Mouse (Mus musculus): ENCODE data around the gene Pbx4.
A peak's percentile ranks its signal among the peaks of the same experiment; 100 is the strongest.

The Pbx4 gene

DNA sequence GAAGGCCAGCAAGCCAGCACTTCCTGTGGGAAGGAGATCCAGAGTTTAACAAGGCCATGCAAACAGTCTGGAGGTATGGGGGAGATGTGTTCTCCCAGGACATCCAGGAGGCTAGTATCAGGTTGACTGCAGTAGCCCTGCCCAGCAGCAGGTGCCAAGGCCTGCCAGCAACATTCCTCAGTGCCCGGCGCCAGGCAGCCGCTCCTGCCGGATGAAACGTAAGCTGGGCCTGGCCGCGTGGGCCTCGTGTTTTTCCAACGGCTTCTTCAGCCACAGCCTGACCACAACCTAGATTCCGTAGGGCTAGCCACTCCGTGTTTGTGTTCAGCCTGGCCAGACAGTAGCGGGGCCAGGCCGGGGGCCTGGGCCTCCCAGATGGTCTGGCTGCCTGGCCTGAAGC, 42.4 kb downstream of the Pbx4 start:
- no peak for DNase-seq (ENCODE audit: low spot score)

DNA sequence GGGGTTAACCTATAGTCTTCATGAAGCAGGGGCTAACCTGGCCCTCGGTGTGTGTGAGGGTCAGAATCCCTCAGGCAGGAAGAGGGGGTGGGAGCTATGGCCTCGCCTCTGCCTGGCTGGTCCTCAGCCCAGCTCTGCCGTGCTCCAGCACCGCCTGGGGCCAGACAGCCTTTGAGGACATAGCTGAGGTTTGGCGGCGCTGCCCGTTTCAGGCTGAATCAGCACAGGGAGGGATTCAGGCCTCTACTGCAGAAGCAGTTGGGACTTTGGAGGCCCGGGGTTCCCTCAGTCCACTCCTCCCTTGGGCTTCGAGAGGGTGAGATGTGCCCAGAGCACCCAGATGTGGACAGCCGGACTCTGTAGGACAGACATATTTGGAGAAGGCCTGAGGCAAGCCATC, 43.8 kb downstream of the Pbx4 start:
- no peak for DNase-seq (ENCODE audit: low spot score)

- no peak for DNase-seq (ENCODE audit: low spot score)
These were observed 44.7 kb downstream of the Pbx4 start for GRCm38 (mm10) chr8:69876967-69877366.

GRCm38 (mm10) chr8:69877396-69877795, 45.1 kb downstream of the Pbx4 start:
- DNase-seq (ENCODE audit: low spot score): no peak

DNA sequence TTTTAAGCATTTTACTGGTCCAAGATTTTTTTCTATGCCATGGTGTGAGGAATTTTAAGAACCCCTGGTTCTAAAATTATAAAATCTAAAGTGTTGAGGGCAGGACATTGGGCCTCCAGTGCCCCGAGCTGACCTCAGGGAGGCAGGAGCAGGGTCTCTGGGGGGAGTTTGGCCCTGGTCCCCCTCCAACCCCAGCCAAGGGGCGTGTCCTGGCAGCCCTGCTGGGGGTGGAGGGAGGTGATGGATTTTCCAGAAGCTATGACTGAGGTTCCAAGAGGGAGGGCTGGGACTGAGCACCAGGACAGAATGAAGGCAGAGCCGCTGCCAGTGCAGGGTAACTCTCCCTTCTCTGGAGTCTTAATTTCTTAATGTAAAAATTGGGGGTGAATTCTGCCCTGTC, 45.7 kb downstream of the Pbx4 start:
- DNase-seq (ENCODE audit: low spot score): no peak

GRCm38 (mm10) chr8:69879678-69880077, 47.4 kb downstream of the Pbx4 start:
- no peak for DNase-seq (ENCODE audit: low spot score)

- DNase-seq (ENCODE audit: low spot score): no peak
These were observed 48.5 kb downstream of the Pbx4 start for GRCm38 (mm10) chr8:69880841-69881240.

- DNase-seq (ENCODE audit: low spot score): no peak
These were observed 49.1 kb downstream of the Pbx4 start for GRCm38 (mm10) chr8:69881261-69881865.

DNA sequence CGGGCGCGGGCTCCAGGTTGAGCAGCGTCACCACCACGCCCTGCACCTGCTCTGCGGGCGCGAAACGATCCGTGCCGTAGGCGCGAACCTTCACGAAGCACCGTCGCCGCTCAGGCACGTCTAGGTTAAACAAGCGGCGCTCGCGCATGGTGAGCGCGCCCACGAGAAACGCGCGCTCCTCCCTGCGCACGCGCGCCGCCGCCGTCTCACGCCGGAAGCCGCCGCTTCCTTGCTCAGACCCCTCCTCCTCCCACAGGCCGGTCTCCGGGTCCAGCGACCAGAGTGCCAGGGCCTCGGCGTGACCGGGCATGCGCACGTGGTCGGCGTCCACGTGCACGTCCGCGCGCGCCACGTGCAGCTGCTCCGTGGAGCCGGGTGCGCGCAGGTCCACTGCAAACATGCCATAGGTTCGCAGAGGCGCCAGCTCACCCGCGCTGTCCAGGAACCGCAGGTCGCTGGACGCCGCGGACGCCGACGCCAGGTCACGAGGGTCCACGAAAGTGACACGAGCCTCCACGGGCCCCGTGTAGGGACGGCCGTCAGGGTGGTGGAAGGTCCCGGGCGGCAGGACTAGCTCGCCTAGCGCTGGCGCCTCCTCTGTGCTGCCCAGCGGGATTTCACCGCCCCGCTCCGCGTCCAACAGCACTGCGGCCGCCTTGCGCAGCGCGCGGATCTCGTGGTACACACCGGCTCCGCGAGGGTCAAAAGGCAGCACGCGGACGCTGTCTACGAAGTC, 49.9 kb downstream of the Pbx4 start:
- peak; percentile 73 for DNase-seq (ENCODE audit: low spot score)

GRCm38 (mm10) chr8:69882833-69883600, 50.7 kb downstream of the Pbx4 start:
- no peak for DNase-seq (ENCODE audit: low spot score)

GRCm38 (mm10) chr8:69884141-69884540, 51.9 kb downstream of the Pbx4 start:
- no peak for DNase-seq (ENCODE audit: low spot score)

GRCm38 (mm10) chr8:69887289-69888243, 55.3 kb downstream of the Pbx4 start, which contains the start of gene Cilp2:
Cilp2 (minus strand) TSS chr8:69887687.
- DNase-seq (ENCODE audit: low spot score): no peak

DNA sequence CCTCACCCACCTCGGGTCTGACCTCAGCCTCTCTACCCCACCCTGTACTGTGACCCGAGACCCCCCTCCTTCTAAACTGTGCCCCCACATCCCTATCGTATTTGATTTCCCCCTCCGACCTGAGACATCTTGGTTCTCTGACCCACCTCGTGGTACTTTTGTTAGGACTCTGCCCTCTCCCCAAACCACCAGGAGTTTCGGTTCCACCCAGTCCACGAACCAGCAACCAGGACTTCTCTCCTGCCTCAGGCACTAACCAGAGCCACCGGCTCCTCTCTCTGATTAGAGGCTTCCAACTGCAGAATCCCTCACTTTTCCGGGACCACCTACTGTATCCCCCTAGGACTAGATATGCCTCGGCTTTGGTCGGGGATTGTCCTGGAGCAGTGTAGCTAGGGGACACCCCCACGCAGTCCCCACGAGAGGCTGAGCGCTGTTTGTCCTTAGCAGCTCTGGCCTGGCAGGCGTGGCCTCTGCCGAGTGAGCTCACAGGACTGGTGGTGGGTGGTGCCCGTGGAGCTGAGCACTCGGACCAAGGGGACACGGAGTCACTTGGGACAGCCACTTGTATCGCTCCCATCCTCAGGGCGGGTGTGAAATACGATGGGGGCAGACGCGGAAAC, 56.1 kb downstream of the Pbx4 start:
- DNase-seq (ENCODE audit: low spot score): no peak

DNA sequence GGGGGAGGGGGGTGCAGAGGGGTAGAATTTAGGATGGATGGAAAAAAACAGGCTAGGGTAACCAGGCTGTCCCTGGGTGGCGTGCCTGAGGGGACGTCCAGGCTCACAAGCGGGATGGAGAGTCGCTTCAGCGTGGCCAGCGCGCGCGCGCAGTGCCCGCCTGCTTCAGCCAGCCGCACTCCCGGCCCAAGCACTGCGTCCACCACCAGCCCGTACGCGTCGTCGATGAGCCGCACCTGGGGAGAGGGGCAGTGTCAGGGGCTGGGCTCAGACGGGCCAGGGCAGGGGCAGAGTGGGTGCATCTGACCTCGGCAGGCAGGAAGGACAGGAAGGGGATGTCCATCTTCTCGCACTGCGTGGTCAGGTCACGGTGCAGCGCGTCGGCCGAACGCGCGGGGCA, 56.6 kb downstream of the Pbx4 start:
- DNase-seq (ENCODE audit: low spot score): no peak

DNA sequence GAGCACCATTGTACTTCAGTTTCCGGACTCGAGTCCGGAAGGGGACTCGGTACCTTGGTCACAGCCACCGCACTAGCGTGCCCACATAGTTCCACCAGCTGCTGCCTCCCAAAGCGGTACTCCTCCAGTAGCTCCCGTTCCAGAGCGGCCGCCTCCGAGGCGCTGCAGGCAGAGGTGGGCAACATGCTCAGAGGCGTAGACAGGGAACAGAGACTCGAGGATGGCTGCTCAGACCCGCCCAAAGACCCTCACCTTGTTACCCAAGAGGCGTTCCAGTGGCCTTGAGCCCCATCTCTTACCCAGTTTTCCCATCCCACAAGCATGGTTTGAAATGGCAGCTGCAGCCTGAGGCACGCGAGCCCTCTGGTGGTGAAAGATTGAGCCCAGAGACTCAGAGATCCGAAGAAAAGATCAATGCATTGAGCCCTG, 58.5 kb downstream of the Pbx4 start:
- DNase-seq (ENCODE audit: low spot score): peak; percentile 84

DNA sequence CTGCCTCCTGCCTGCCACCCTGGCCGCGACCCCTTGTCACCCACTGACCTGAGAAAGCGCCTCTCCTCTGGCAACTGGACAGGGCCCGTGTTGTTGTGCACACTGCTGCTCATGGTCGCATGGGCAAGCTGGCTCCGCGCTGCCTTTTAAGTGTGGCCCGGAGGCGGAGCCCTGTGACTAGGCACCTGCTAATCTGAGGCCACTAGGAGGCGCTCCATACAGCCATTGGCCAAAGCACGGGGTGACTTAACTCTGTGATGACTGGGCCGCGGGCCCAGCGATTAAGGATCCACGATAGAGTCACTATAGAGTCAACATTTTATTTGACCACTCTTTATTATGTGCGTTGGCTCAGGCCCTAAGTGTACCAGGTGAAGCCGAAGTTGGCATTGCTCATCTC, 61.6 kb downstream of the Pbx4 start:
- peak; percentile 84 for DNase-seq (ENCODE audit: low spot score)

DNA sequence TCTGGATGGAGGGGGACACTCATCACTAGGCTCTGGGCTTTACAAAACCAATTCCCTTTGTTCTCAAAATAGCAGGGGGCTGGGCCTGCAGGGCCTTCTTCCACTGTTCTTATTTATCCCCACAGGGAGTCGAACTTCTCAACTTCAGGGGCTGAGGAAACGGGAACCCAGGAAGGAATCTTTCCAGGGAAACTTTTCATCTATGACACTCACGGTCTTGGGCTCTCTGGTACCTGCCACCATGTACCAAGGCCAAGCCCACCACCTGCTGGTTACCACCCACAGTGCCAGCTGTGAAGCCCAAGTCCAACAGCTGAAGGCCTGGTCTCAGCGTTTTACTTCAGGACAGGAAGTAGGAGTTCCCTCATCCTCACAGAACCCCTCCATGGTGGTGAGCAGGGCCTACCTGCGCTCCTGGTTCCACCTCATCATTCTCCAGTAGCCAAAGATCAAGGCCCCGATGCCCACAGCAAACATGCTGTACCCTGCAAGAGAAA, 62.6 kb downstream of the Pbx4 start:
- DNase-seq (ENCODE audit: low spot score): no peak

- no peak for DNase-seq (ENCODE audit: low spot score)
These were observed 63.6 kb downstream of the Pbx4 start for GRCm38 (mm10) chr8:69895772-69896451.

DNA sequence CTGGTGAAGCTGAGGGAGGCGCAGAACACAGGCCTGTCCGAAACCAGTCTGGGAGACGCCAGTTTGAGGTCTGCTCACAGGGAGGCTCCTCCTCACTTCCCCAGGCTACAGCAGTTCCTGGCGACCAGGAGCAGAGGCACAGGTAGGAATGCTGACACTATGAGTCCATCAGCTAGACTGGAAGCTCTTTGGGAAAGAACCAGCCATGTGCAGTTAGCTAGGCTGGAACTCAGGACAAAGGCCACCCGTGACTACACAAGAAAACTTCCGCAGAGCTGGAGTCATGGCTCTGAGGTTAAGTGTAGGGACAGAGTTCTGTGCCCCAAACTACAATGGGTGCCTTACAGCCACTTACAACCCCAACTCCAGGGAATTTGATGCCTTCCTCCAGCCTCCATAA, 65.6 kb downstream of the Pbx4 start:
- DNase-seq (ENCODE audit: low spot score): no peak

- no peak for DNase-seq (ENCODE audit: low spot score)
These were observed 67.6 kb downstream of the Pbx4 start for GRCm38 (mm10) chr8:69899876-69900275.
